Comparison of ENCODE assay signal across 9 mouse cellular contexts in genomic region chr19:57366007-57366406, GRCm38 (mm10). TPM values are rescaled to one million over a fixed set of nuclear protein-coding genes. Genes with fewer than 3 reads are reported as not detected.
DNase-seq lines count a peak whose midpoint lies in the region; ATAC-seq and TF ChIP-seq lines count a peak whose summit lies in the region.
"Had no signal": no experiment of that assay in that cellular context is flagged by ENCODE, and none has a peak within 500 bp of the region (broad histone marks: within the 10 kb centered on the region; RNA-seq: fewer than 3 reads in every experiment).

No protein-coding gene starts in this region.

- TF ChIP-seq CTCF in gastrocnemius, adult 2 months (IDR thresholded peaks at IDR 0.05) = no peak
- 0 out of 2 replicates have a peak, but pooled peaks have one; percentile 33 for TF ChIP-seq CTCF in liver, postnatal 0 days (IDR thresholded peaks at IDR 0.05; ENCODE audit: low read depth)

- no peak overlapping the region for H3K4me2 ChIP-seq in limb, embryonic 12.5 days
- H3K4me2 ChIP-seq in liver, postnatal 0 days (ENCODE audit: low read depth, low read length) = peak overlapping the region; percentile 49

- no peak overlapping the region for H3K9ac ChIP-seq in limb, embryonic 12.5 days (replicated peaks)
- peak overlapping the region; percentile 13; the same call in 1 of the 2 replicates for H3K9ac ChIP-seq in liver, postnatal 0 days (replicated peaks)

- WGBS in limb, embryonic 12.5 days = 61% methylated on average over 8 of the region's 8 CpGs
- 79% methylated on average over 8 of the region's 8 CpGs for WGBS in limb, embryonic 10.5 days
- 62% methylated on average over 8 of the region's 8 CpGs for WGBS in liver, postnatal 0 days (ENCODE audit: insufficient replicate concordance)

- no peak overlapping the region for H3K4me3 ChIP-seq in gastrocnemius, adult 2 months
- H3K4me3 ChIP-seq in limb, embryonic 12.5 days (replicated peaks) = no peak overlapping the region
- no peak overlapping the region for H3K4me3 ChIP-seq in limb, embryonic 10.5 days
- H3K4me3 ChIP-seq in brown adipose tissue, adult 24 weeks (ENCODE audit: insufficient read depth, low read depth, low read length) = no peak overlapping the region
- no peak overlapping the region for H3K4me3 ChIP-seq in liver, postnatal 0 days (ENCODE audit: low read depth, low read length)

- no peaks in the 10 kb centered on the region for H3K27me3 ChIP-seq in limb, embryonic 12.5 days
- H3K27me3 ChIP-seq in limb, embryonic 10.5 days (ENCODE audit: low read depth, poor library complexity, severe bottlenecking) = no peaks in the 10 kb centered on the region
- H3K27me3 ChIP-seq in liver, postnatal 0 days (ENCODE audit: insufficient read depth, low read length) = no peaks in the 10 kb centered on the region

- peaks cover 57% of the 10 kb centered on the region for H3K4me1 ChIP-seq in limb, embryonic 12.5 days (replicated peaks)
- H3K4me1 ChIP-seq in limb, embryonic 10.5 days = peaks cover 48% of the 10 kb centered on the region
- H3K4me1 ChIP-seq in brown adipose tissue, adult 24 weeks (ENCODE audit: control insufficient read depth, insufficient read depth, insufficient read length, low read length) = peaks cover 36% of the 10 kb centered on the region
- H3K4me1 ChIP-seq in liver, postnatal 0 days (ENCODE audit: insufficient read depth) = peaks cover 43% of the 10 kb centered on the region

- ATAC-seq in limb, embryonic 12.5 days (ENCODE audit: insufficient number of reproducible peaks, insufficient read depth, low FRiP score, low TSS enrichment, low read depth) = no peak
- no peak for ATAC-seq in liver, postnatal 0 days

- no peaks in the 10 kb centered on the region for H3K9me3 ChIP-seq in limb, embryonic 12.5 days
- H3K9me3 ChIP-seq in limb, embryonic 10.5 days (replicated peaks) = no peaks in the 10 kb centered on the region
- H3K9me3 ChIP-seq in liver, postnatal 0 days (ENCODE audit: low read length) = no peaks in the 10 kb centered on the region

- intact Hi-C loops in gastrocnemius, adult 2 months (cut with DNase I) = loop anchor here (10.0 kb wide), 1 partner anchor 551 kb away; no protein-coding TSS in a partner anchor
- intact Hi-C loops in gastrocnemius, postnatal 14 days (cut with DNase I; ENCODE audit: low total_unique reads) = no loop called here

- peaks cover 28% of the 10 kb centered on the region for H3K36me3 ChIP-seq in limb, embryonic 12.5 days
- H3K36me3 ChIP-seq in limb, embryonic 10.5 days = peaks cover 31% of the 10 kb centered on the region
- H3K36me3 ChIP-seq in liver, postnatal 0 days (replicated peaks; ENCODE audit: insufficient read depth, low read length) = peaks cover 25% of the 10 kb centered on the region

- no peak for DNase-seq in gastrocnemius, adult 2 months
- DNase-seq in gastrocnemius, postnatal 14 days = no peak
- DNase-seq in limb, embryonic 10.5 days (ENCODE audit: low spot score) = no peak
- no peak for DNase-seq in liver, postnatal 0 days
- DNase-seq in spleen, postnatal 4 days (ENCODE audit: low spot score in 2 of 2) = no peak
- DNase-seq in layer of hippocampus, postnatal 14 days (ENCODE audit: low spot score in 2 of 2) = no peak
- DNase-seq: cerebellum, postnatal 36 days had no signal

- TF ChIP-seq EP300 in liver, postnatal 0 days (IDR thresholded peaks at IDR 0.05; ENCODE audit: low read depth) = no peak

- peak overlapping the region; percentile 98 for H3K27ac ChIP-seq in gastrocnemius, adult 2 months
- 0 out of 2 replicates have a peak overlapping the region, but pooled peaks have one; percentile 35 for H3K27ac ChIP-seq in limb, embryonic 12.5 days
- H3K27ac ChIP-seq in limb, embryonic 10.5 days = no peak overlapping the region
- peak overlapping the region; percentile 15 for H3K27ac ChIP-seq in brown adipose tissue, adult 24 weeks (replicated peaks; ENCODE audit: low read depth, low read length)
- H3K27ac ChIP-seq in liver, postnatal 0 days (ENCODE audit: low read depth) = peak overlapping the region; percentile 95

RNA-seq across cellular contexts. Expression of gene Fam160b1, which starts 5.5 kb away (rescaled TPM):
- total RNA-seq in gastrocnemius, adult 2 months (2021) = 10 to 100 TPM; 12.0 to 17.4 TPM
- 1 to 10 TPM; 8.1 to 8.6 TPM for total RNA-seq in gastrocnemius, postnatal 14 days (2021)
- 17.6 and 18.1 TPM in 2 replicates for polyA plus RNA-seq in limb, embryonic 12.5 days (2016; fragmentation: Nextera tagmentation; extraction: Ambion mirVana)
- 12.2 and 13.2 TPM in 2 replicates for polyA plus RNA-seq in limb, embryonic 10.5 days (2016; fragmentation: Nextera tagmentation; extraction: Ambion mirVana)
- 9.0 and 9.3 TPM in 2 replicates for polyA plus RNA-seq in brown adipose tissue, adult 24 weeks (2012; ENCODE audit: insufficient read depth, insufficient read length, missing spikeins)
- polyA plus RNA-seq in liver, postnatal 0 days (2015; fragmentation: Nextera tagmentation; extraction: Ambion mirVana) = 7.8 and 9.2 TPM in 2 replicates
- total RNA-seq in layer of hippocampus, postnatal 14 days (2021) = 10 to 100 TPM; 21.0 to 21.7 TPM

RNA-seq across cellular contexts. Expression of gene Ablim1, which starts 51.3 kb away (rescaled TPM):
- 10 to 100 TPM; 38.5 to 56.1 TPM for total RNA-seq in gastrocnemius, adult 2 months (2021)
- 10 to 100 TPM; 50.6 to 57.8 TPM for total RNA-seq in gastrocnemius, postnatal 14 days (2021)
- polyA plus RNA-seq in limb, embryonic 12.5 days (2016; fragmentation: Nextera tagmentation; extraction: Ambion mirVana) = 22.1 and 26.1 TPM in 2 replicates
- 13.3 and 16.4 TPM in 2 replicates for polyA plus RNA-seq in limb, embryonic 10.5 days (2016; fragmentation: Nextera tagmentation; extraction: Ambion mirVana)
- polyA plus RNA-seq in brown adipose tissue, adult 24 weeks (2012; ENCODE audit: insufficient read depth, insufficient read length, missing spikeins) = 52.5 and 54.2 TPM in 2 replicates
- polyA plus RNA-seq in liver, postnatal 0 days (2015; fragmentation: Nextera tagmentation; extraction: Ambion mirVana) = 11.5 and 12.0 TPM in 2 replicates
- total RNA-seq in layer of hippocampus, postnatal 14 days (2021) = 10 to 100 TPM; 68.1 to 78.3 TPM
